Mouse (Mus musculus) CH12.LX (cell line): Measurements from ENCODE around the gene Sgo2a. TPM values are rescaled to one million over a fixed set of nuclear protein-coding genes. Genes with fewer than 3 reads are reported as not detected.
"Not testable (repeated sequence)": the region's sequence is repeated elsewhere in the genome, so short reads cannot be mapped to it uniquely, and the experiment has no call there.

Experiments
- DNase-seq: peaks from one replicate; pipeline ENCODE4 v3.0.0-alpha.2; 2013; ENCODE audit errors: extremely low read depth
- H3K27ac ChIP-seq: 2 replicates; pipeline ENCODE4 v1.5.1; 2012; ENCODE audit warnings: low read depth, mild to moderate bottlenecking, control low read depth, moderate library complexity; ENCODE audit not compliant: insufficient read depth
- H3K27me3 ChIP-seq: replicated peaks from 2 replicates; pipeline ENCODE3; 2012; ENCODE audit warnings: inconsistent platforms
- H3K36me3 ChIP-seq, 2 experiments: replicated peaks in 1 of 2; 2 replicates each; pipeline versions ENCODE3 to v1.6.1; 2012; ENCODE audit warnings: inconsistent platforms in 1 of 2, low read length in 1 of 2, mild to moderate bottlenecking in 1 of 2, mixed read lengths in 1 of 2, moderate library complexity in 1 of 2; ENCODE audit not compliant: control insufficient read depth in 1 of 2, insufficient read depth in 1 of 2
- H3K4me1 ChIP-seq, 2 experiments: 2 replicates each; pipeline ENCODE4 v1.6.1; 2012; ENCODE audit warnings: inconsistent platforms in 1 of 2, moderate library complexity in 1 of 2; ENCODE audit not compliant: insufficient read depth in 2 of 2, control insufficient read depth in 1 of 2
- H3K4me2 ChIP-seq: 2 replicates; pipeline ENCODE4 v1.6.1; 2012; ENCODE audit warnings: low read depth, mild to moderate bottlenecking, control low read depth; ENCODE audit not compliant: poor library complexity, insufficient read depth, severe bottlenecking
- H3K4me3 ChIP-seq, 3 experiments: fragments of 150-350 bp in 1 of 3; sonication (generic) in 1 of 3; replicated peaks in 1 of 3; 2 replicates each; pipeline versions ENCODE3 to v1.5.1; 2011 to 2012; ENCODE audit warnings: low read depth in 2 of 3, low read length in 2 of 3, mild to moderate bottlenecking in 2 of 3, moderate library complexity in 2 of 3, control low read depth in 1 of 3, improper control_type of control experiment in 1 of 3, inconsistent platforms in 1 of 3, mixed read lengths in 1 of 3; ENCODE audit not compliant: poor library complexity in 1 of 3
- H3K79me2 ChIP-seq: replicated peaks from 2 replicates; pipeline ENCODE4 v1.6.1; 2012; ENCODE audit warnings: mild to moderate bottlenecking, moderate library complexity; ENCODE audit not compliant: control insufficient read depth, poor library complexity, insufficient read depth, severe bottlenecking; ENCODE audit errors: extremely low read depth
- H3K9ac ChIP-seq: 2 replicates; pipeline ENCODE4 v1.6.1; 2012; ENCODE audit warnings: low read depth, mild to moderate bottlenecking, control low read depth, moderate library complexity; ENCODE audit not compliant: insufficient read depth
- H3K9me3 ChIP-seq: replicated peaks from 2 replicates; pipeline ENCODE3; 2012; ENCODE audit warnings: low read length, inconsistent platforms, mixed read lengths
- BHLHE40 ChIP-seq: IDR thresholded peaks from 2 replicates; pipeline ENCODE4 v1.6.1; 2011; ENCODE audit warnings: mild to moderate bottlenecking, low read depth, low read length, improper control_type of control experiment
- CHD1 ChIP-seq: IDR thresholded peaks from 2 replicates; pipeline ENCODE4 v1.6.1; 2012; ENCODE audit warnings: low read depth, low read length, improper control_type of control experiment, inconsistent platforms
- CTCF ChIP-seq, 2 experiments: IDR thresholded peaks in 1 of 2; conservative IDR thresholded peaks in 1 of 2; 2 replicates each; pipeline ENCODE4 v1.5.1; 2011 to 2012; ENCODE audit warnings: low read depth in 2 of 2, low read length in 2 of 2, improper control_type of control experiment in 1 of 2, inconsistent platforms in 1 of 2, mild to moderate bottlenecking in 1 of 2, moderate library complexity in 1 of 2
- E2F4 ChIP-seq: IDR thresholded peaks from 2 replicates; pipeline ENCODE4 v1.6.1; 2011; ENCODE audit warnings: low read depth, low read length, improper control_type of control experiment; ENCODE audit not compliant: insufficient replicate concordance
- EP300 ChIP-seq: IDR thresholded peaks from 2 replicates; pipeline ENCODE4 v1.6.1; 2011; ENCODE audit warnings: low read length, improper control_type of control experiment
- IRF4 ChIP-seq: IDR thresholded peaks from 2 replicates; pipeline ENCODE4 v1.6.1; 2014; ENCODE audit warnings: low read depth, mild to moderate bottlenecking, inconsistent platforms, low read length, improper control_type of control experiment
- KAT2A ChIP-seq: IDR thresholded peaks from 2 replicates; pipeline ENCODE4 v1.6.1; 2012; ENCODE audit warnings: low read length, improper control_type of control experiment, inconsistent platforms; ENCODE audit not compliant: insufficient replicate concordance
- MAZ ChIP-seq: IDR thresholded peaks from 2 replicates; pipeline ENCODE4 v1.6.1; 2012; ENCODE audit warnings: low read depth, mild to moderate bottlenecking, inconsistent platforms, low read length, improper control_type of control experiment, moderate library complexity
- MEF2A ChIP-seq: IDR thresholded peaks from 2 replicates; pipeline ENCODE4 v1.6.1; 2014; ENCODE audit warnings: low read depth, mild to moderate bottlenecking, inconsistent platforms, low read length, improper control_type of control experiment, borderline replicate concordance
- MXI1 ChIP-seq: IDR thresholded peaks from 2 replicates; pipeline ENCODE4 v1.6.1; 2011; ENCODE audit warnings: mild to moderate bottlenecking, low read depth, low read length, improper control_type of control experiment
- MYC ChIP-seq: IDR thresholded peaks from 2 replicates; pipeline ENCODE4 v1.6.1; 2011; ENCODE audit warnings: low read depth, mild to moderate bottlenecking, improper control_type of control experiment, low read length
- NRF1 ChIP-seq: IDR thresholded peaks from 2 replicates; pipeline ENCODE4 v1.6.1; 2014; ENCODE audit warnings: low read depth, mild to moderate bottlenecking, inconsistent platforms, low read length, improper control_type of control experiment, moderate library complexity
- POLR2A ChIP-seq: IDR thresholded peaks from 2 replicates; pipeline ENCODE4 v1.6.1; 2011; ENCODE audit warnings: low read depth, mild to moderate bottlenecking, improper control_type of control experiment, low read length
- POLR2AphosphoS2 ChIP-seq: IDR thresholded peaks from 2 replicates; pipeline ENCODE4 v1.6.1; 2011; ENCODE audit warnings: low read depth, low read length, improper control_type of control experiment
- RAD21 ChIP-seq: IDR thresholded peaks from 2 replicates; pipeline ENCODE4 v1.6.1; 2011; ENCODE audit warnings: low read depth, mild to moderate bottlenecking, low read length, improper control_type of control experiment, moderate library complexity
- SIN3A ChIP-seq: IDR thresholded peaks from 2 replicates; pipeline ENCODE4 v1.6.1; 2012; ENCODE audit warnings: low read length, improper control_type of control experiment, inconsistent platforms
- SMC3 ChIP-seq: IDR thresholded peaks from 2 replicates; pipeline ENCODE4 v1.6.1; 2011; ENCODE audit warnings: low read depth, low read length, improper control_type of control experiment
- USF1 ChIP-seq: IDR thresholded peaks from 2 replicates; pipeline ENCODE4 v1.6.1; 2014; ENCODE audit warnings: low read depth, mild to moderate bottlenecking, inconsistent platforms, low read length, improper control_type of control experiment
- USF2 ChIP-seq: conservative IDR thresholded peaks from 2 replicates; pipeline ENCODE4 v1.6.1; 2011; ENCODE audit warnings: low read depth, low read length, improper control_type of control experiment
- ZMIZ1 ChIP-seq: IDR thresholded peaks from 2 replicates; pipeline ENCODE4 v1.6.1; 2012; ENCODE audit warnings: low read depth, mild to moderate bottlenecking, inconsistent platforms, low read length, improper control_type of control experiment
- ZNF384 ChIP-seq: IDR thresholded peaks from 2 replicates; pipeline ENCODE4 v1.6.1; 2012; ENCODE audit warnings: low read depth, low read length, improper control_type of control experiment, inconsistent platforms
- dilution Hi-C: fragments of 300-500 bp; cut with MboI; formaldehyde crosslinking; loops from 2 replicates; pipeline ENCODE4 v1.14.3; 2020; ENCODE audit warnings: low sequenced_read_pairs; ENCODE audit not compliant: extremely low pct_unique_long_range_greater_than_20kb, extremely low pct_ligation_motif_present
- in situ Hi-C: fragments of 300-500 bp; cut with MboI; formaldehyde crosslinking; loops from 3 replicates; pipeline ENCODE4 v1.14.3; 2019; ENCODE audit warnings: low sequenced_read_pairs, low pct_ligation_motif_present, low pct_unique_long_range_greater_than_20kb, mixed read lengths
- polyA plus RNA-seq: library from polyadenylated mRNA; unstranded; fragments of >175 nt; gene quantifications from 2 replicates; pipeline ENCODE4 v1.2.1, GENCODE M21; 2012; ENCODE audit warnings: low read depth; ENCODE audit not compliant: insufficient read length
- total RNA-seq, 2 experiments: library from RNA; depleted of rRNA; stranded (reverse); fragments of 300-350 nt in 1 of 2; fragments of >200 nt in 1 of 2; gene quantifications; 2 replicates each; pipeline ENCODE4 v1.2.3; 2012 to 2014

Gene Sgo2a
- total and polyA plus RNA-seq, 3 experiments, result 14.4 to 24.2 (median 15.1) TPM

DNA sequence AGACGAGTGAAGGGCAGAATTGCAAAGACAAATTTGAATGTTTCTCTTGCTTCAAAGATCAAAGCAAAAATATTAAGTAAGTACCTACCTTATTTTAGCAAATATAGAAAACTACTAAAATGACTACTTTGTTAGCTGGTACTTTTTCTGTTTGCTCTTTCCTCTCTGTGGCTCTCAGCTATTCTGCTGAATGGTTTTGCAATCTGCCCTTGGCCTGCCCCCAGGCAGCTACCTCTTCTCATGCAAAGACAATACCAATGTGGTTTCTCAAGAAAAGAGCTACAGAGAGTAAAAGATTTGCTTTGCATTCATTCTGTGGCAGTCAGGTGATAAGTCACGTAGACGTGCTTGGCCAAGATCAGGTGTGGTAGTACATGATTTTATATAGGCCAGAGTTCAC lies 2.4 kb downstream of the Sgo2a start:
- peak overlapping the region; percentile 81 for H3K9ac ChIP-seq
- H3K4me3 ChIP-seq, result no peak overlapping the region
- peaks cover 31% of the 10 kb centered on the region for H3K79me2 ChIP-seq
- H3K9me3 ChIP-seq, result no peaks in the 10 kb centered on the region
- no peak for DNase-seq
- peaks cover 0 to 29% of the 10 kb centered on the region in 2 experiments for H3K36me3 ChIP-seq
- TF ChIP-seq SIN3A (no peak), MAZ (no peak), POLR2AphosphoS2 (no peak), IRF4 (no peak), MYC (no peak), USF1 (no peak), RAD21 (no peak), NRF1 (no peak), ZNF384 (no peak), SMC3 (no peak), BHLHE40 (0 out of 2 replicates have a peak, but pooled peaks have one; percentile 26), USF2 (no peak), E2F4 (no peak), MXI1 (no peak; the same call in 1 of the 2 replicates), ZMIZ1 (no peak), MEF2A (0 out of 2 replicates have a peak, but pooled peaks have one; percentile 16), CTCF (conservative IDR thresholded peaks at IDR 0.05 in 1 of 2, IDR thresholded peaks at IDR 0.05 in 1 of 2; ENCODE audit: low read depth in 2 of 2, low read length in 2 of 2) (no peak), EP300 (no peak), POLR2A (no peak), CHD1 (peak; percentile 27; the same call in 1 of the 2 replicates), KAT2A (no peak)
- TF ChIP-seq, all 38 proteins: peak for 3
- in situ Hi-C loops, result no loop called here
- peaks cover 0 to 18% of the 10 kb centered on the region in 2 experiments; a peak in 1 of 4 replicates for H3K4me1 ChIP-seq
- H3K4me2 ChIP-seq, result peak overlapping the region; percentile 97
- H3K27ac ChIP-seq, result no peak overlapping the region
- dilution Hi-C loops, result no loop called here
- H3K27me3 ChIP-seq, result no peaks in the 10 kb centered on the region

DNA sequence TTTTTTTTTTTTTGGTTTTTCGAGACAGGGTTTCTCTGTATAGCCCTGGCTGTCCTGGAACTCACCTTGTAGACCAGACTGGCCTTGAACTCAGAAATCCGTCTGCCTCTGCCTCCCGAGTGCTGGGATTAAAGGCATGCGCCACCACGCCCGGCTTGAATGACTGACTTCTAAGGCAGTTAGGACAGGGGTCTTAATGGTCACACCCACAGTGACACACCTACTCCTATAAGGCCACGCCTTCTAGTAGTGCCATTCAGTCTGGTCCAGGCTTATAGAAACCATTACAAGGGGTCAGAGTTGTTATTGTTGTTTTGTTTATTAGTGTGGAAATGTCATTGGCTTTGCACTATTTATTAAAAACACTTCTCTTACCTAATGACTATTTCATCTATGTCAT lies 10.6 kb downstream of the Sgo2a start:
- H3K4me1 ChIP-seq, DNase-seq, dilution Hi-C loops, in situ Hi-C loops, H3K4me2 ChIP-seq, H3K27ac ChIP-seq, H3K27me3 ChIP-seq, H3K9ac ChIP-seq, H3K9me3 ChIP-seq, H3K4me3 ChIP-seq, H3K79me2 ChIP-seq: not testable (repeated sequence)
- H3K36me3 ChIP-seq, result peaks cover 8 to 48% of the 10 kb centered on the region in 2 experiments
